Mouse (Mus musculus) frontal cortex, postnatal 36 days (tissue): ENCODE results near the gene Qdpr.

Source experiments
- DNase-seq, 2 experiments: peaks; one replicate each; pipeline ENCODE4 v3.0.0; 2022; ENCODE audit warnings: low spot score in 2 of 2

The Qdpr gene

GRCm38 (mm10) chr5:45384034-45384812, 65.8 kb downstream of the Qdpr start:
- no peak for DNase-seq
